Mouse (Mus musculus) heart, adult 18-20 months (tissue): Measurements from ENCODE around the gene 1500009C09Rik. TPM values are rescaled to one million over a fixed set of nuclear protein-coding genes. Genes with fewer than 3 reads are reported as not detected.
"Not testable (repeated sequence)": the region's sequence is repeated elsewhere in the genome, so short reads cannot be mapped to it uniquely, and the experiment has no call there.

Experiments
- DNase-seq, 2 experiments: peaks; one replicate each; pipeline ENCODE4 v3.0.0; 2021 to 2022; ENCODE audit warnings: mixed read lengths in 1 of 2
- total RNA-seq, 2 experiments: library from RNA; stranded (reverse); gene quantifications; 2 replicates each; pipeline ENCODE4 v1.2.3; 2021

The 1500009C09Rik gene
- total RNA-seq, 2 experiments from 2014 or later, result not detected

DNA sequence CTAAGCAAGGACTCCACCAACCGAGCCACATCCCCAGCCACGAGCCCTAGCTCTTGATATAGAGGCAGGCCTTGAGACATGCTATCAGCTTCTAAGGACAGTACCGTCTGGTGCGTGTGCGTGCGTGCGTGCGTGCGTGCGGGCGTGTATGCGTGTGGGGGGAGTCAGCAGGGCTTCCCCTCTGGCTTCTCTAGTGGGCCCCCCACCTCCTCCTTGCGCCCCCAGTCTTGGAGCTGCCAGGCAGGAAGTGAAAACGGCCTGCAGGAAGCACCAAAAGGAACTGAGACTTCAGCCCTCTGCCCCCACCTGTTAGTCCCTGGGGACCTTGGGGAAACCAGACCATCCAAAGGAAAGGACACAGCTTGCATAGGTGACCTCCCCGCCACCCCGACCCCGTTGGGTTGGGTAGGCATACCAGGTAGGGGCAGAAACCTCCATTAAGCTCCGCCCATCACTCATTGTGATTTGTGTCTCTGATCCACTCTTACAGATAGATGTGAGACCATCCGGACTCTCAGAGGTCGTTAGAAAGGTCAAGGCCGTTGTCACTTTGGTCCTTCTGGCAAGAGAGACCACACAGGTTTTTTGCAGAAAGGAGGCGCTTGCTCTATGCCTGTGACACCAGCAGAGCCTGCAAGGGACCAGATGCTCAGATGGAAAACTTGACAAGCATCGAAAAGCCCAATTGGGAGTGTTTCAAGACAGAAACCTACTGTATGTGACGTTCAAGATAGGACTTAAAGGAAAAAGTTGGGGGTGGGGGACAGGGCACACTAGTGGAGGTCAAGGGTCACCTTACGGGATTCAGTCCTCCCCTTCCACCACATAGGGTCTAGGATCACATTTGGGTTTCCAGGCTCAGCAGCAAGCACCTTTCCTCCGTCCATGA is 33.2 kb upstream of the 1500009C09Rik start:
- peak in 1 of 2 experiments; percentile 49 for DNase-seq

DNA sequence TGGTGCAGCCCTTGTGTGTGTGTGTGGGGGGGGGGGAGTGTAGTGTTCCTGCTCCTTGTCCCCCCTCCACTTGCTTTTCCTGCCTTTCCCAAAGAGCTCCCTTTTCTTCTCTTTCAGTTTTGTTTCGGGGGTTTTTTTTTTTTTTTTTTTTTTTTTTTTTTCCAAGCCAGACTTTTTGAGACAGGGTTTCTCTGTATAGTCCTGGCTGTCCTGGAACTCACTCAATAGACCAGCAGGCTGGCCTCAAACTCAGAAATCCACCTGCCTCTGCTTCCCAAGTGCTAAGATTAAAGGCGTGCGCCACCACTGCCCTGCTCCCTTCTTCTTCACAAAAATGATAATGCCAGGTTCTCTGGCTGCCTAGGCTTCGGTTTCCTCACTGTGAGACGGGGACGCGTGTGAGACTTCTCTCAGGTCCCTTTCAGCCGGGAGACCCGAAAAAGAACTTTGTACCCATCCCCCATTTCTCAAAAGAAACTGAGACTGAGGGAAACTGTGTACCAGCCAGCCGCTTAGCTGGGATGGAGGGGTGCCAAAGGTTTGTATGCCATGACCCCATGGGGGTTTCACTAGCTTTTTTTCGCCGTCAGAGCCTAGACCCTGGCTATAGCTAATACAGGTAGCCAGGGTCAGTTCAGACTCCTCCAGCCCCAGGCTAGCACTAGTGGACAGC is 32.1 kb upstream of the 1500009C09Rik start:
- no peak for DNase-seq

DNA sequence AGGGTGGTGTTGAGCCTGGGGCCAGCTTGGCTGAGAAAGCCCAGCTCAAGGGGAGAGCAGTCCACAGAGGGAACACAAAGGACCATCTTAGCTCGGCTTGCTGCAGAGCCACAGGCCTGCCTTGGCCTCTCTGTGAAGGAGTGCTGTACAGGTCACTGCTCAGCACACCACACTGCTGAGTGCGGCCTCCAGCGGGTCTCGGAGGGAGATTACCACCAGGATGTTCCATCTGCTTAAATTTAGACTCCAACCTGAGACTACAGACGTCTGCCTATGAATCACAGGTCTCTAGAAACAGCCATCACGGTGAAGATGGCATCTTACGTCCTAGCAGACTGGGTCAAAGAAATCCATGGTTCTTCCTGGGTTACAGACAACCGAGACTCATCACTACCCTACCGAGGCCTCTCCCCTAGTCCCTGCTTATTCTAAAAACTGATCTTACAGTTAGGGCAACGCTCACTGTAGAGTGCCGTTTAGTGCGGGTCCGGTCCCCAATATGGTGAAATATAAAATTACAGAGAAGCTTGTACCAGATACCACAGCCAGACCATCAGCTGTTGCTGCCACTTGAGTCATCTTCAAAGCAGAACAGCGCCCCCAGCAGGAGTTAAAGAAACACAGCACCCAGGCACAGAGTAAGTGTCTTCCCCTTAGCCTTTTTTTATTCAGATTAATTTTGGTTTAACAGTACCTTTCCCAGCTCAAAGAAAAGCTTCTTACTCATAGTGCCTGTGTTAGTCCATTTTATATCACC is 30.9 kb upstream of the 1500009C09Rik start:
- no peak for DNase-seq

DNA sequence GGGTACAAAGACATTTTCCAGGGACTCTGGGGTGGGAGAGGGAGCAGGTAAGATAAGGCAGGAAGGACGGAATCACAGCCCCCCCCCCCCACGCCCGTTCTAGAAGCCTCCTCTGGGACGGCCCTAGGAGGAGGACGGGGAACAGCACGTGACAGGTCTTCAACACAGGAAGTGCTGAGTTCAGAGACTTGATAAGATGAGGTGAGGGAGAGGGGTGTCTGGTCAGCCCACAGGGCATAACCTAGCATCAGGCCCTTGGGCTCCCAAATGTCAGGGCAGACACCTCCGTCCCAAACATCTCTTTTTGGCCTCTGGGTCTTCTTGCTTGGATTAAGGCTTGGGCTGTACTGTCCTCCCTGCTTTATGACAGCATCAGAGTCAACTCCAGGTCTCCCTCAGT is 28.9 kb upstream of the 1500009C09Rik start:
- DNase-seq, result no peak

DNA sequence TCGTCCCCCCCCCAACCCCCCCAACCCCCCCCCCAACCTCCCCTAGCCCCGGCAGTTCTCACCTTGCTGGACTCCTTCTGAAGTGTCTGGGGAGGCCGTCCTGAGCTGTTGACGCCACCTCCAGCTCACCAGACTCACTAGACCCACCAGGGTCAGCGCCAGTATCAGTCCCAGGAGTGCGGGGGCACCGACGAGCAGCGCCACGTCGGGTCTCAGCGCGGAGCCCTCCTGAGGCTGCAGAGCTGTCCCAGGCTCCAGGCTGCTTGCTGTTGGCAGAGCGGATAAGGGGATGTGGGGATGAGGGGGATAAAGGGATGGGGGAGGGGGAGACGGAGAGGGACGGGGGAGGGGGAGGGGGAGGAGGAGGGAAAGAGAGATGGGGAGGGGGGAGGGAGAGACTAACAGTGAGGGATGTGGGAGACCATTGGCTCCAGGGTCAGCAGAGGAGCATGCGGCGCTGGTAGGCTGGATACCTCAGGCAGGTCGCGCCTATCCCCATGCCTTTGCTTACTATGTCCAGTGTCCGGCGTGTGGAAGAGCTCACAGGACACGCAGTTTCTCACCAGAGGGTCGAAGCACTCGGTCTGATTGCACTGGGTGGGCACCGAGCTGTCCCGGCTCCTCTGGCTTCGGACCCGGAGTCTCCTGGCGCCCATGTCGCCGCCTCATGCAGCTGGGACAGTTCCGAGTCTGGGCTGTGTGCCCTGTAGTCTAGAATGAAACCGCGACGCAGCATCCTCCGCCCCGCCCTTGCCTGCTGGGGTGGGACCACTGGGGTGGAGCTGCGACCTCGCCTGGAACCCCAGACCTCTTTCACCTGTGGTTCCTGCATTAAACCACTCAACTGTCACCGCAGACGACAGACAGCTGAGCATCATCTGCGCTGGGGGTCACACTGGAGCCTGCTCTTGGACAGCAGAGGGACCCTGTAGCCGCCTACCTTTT is 28.3 kb upstream of the 1500009C09Rik start, which contains the start of gene Tnfrsf13c:
Gene Tnfrsf13c, minus strand, starts transcription at position 713 of the 945 bp plus-strand sequence.
- peak; percentile 50 to 60 for DNase-seq

DNA sequence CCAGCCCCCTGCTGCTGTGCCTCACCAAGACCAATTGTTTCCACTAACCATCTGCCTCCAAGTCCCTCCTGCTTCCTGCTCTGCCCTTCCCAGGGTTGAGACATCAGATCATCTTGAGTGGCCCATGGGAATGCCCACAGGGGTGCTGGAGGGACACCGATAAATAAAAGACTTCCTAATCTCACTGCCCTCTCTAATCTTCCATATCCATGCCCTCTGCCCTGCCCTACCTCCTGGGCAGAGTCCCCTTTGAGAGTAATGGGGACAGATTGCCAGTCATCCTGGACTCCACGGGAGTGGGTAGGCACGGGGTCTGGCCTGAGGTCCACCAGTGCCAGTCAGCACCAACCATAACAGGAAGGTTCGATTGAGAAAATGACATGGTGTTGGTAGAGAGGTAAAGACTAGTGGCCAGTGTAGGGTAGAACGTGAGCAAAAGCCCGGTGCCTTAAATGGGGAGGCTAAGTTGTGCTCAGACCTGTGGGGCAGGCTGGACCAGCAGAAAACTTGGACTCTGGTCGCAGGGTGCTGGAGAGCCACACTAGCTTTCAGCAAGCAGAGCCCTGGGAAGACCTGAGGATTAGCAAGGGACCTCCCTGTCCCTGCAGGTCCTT is 27.5 kb upstream of the 1500009C09Rik start:
- DNase-seq, result no peak

DNA sequence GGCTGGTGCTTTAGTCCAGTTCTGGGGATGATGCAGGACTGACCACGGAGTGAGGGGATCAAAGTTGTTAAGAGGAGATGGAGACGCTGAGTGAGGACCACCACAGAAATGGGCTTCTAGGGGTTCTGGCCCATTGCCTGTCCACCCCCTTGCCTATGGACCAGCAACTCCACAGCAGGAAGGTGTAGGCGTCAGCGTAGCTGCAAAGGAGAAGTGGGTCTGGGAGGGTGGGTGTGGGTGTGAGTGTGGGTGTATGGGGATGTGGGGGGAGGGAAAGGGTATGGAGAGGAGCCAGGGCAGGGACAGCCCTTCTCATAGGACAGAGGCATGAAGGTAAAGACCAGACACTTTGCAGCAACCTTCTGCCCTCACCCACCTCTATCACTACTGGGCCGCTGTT is 26.4 kb upstream of the 1500009C09Rik start:
- DNase-seq, result no peak

DNA sequence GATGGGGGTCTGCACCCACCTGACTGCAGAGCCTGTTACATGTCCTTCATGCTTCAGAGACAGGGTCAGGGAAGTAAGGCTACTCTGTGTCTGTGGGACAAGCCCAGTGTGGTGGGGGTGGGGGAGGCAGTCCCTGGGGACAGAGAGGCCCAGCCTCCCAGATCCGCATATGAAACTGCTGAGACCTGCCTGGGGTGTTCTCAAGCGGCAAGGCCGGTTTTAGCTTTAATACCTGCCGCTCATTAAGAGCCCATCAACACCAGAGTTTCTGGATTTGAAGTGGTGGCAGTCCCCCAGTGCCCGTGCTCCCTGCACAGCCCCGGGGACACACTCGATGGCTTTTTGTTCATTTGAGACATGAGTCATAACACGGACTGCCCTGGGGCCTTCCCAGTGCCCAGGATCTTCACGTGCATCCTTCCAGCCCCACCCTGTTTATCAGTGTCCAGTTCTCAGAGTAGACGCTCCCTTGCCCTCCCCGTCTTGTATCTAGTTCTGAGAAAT is 22.6 kb upstream of the 1500009C09Rik start:
- DNase-seq, result no peak

DNA sequence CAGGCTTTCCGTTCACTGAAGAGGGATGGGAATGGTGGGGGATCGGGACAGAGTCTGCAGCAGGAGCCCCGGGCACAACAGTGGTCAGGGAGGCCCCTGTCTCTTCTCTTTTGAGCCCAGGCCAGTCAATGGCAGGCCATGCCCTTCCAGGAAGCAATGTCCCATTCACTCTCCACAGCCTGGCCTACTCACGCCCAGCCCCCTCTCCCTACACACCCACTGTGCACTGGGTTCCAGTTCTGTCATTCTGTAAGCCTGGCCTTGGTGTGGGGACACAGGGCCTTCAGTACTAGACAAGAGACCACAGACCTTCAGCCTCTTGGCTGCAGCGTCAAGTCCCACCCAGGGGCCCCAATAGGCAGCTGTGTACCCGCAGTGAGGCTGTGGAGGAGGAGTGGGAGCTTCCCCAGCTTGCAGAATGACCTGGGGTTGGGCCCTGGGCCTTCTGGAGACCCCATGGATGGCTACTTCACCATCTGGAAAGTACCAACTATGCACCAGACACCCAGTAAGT is 22.0 kb upstream of the 1500009C09Rik start:
- no peak for DNase-seq

DNA sequence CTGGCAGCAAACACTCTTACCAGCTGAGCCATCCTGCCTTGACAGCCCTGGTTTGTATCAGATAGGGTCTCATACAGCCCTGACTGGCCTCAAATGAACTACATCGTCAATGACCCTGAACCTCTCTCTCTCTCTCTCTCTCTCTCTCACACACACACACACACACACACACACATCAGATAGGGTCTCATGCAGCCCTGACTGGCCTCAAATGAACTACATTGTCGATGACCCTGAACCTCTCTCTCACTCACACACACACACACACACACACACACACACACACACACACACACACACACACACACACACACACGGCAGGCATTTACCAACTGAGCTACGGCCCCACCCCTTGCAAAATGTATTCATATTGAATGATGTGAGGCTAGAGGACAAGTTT is 21.1 kb upstream of the 1500009C09Rik start:
- no peak for DNase-seq

DNA sequence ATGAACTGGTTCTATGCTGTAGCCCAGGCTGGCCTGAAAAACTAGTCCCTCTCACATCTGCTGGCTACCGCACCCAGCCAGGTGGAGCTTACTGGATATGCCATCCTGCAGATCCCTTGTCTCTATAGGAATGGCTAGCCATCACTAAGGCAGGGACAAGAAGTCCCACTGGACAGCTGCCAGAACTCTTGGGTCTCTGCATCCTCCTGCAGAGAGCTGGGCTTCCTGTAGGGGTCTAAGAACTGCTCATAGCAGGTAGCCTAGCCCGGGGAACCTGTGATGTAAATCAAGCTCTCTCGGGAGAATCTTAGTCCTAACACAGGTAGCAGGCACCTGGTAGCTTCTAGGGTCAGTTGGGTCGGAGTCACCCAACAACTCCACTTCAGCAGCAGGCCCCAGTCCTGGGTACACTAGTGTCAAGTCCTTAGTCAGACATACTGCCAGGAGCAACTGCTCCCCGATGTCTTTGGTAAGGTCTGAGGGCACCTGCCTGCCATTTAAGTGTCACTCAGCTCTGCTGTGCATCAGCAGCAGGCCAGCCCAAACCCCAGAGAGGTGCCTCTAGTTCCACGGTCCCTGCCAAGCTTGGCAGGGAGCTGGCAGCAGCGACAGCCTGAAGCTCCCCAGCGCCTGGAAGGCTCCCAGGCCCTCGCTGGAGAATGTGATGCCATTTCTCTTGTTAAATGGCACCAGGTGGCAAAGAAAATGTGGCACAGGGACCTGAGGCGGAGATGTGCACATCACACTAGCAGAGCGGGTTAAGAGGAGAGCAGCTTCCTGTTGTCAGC is 20.4 kb upstream of the 1500009C09Rik start:
- peak; percentile 28 to 49 for DNase-seq

DNA sequence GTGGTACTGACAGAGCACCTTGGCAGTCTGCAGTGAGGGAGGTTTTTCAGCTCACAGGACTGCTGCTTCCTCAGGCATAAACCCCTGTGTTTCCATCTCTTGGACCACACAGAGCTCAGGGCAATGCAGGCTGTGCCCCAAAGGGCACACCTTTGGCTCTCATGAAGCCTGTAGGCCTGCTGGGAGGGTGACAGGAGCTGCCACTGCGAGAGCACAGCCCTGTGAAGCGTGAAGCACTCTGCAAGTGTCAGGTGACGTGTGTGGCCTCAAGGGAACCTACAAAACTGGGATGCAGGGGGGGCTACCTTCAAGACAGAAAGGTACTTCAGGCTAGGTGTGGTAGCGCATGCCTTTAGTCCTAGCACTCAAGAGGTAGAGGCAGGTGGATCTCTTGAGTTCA is 19.5 kb upstream of the 1500009C09Rik start:
- DNase-seq, result no peak

DNA sequence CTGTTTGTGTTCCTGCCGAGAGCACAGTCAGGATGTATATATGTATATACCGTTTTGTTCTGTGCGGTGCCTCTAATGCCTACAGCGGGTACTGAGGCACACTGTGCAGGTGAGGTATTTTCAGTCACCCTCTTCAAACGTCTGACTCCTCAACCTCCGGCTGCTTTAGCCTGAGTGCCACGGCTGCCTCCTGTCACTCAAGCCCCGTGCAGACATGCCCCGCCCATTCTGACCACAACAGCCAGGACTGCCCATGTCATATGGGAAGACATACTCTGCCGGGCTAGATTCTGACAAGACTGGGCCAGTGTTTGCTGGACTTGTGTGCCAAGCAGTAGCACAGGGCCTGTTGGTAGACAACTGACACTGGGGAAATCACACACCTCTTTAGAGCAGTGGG is 16.5 kb upstream of the 1500009C09Rik start:
- DNase-seq, result no peak

DNA sequence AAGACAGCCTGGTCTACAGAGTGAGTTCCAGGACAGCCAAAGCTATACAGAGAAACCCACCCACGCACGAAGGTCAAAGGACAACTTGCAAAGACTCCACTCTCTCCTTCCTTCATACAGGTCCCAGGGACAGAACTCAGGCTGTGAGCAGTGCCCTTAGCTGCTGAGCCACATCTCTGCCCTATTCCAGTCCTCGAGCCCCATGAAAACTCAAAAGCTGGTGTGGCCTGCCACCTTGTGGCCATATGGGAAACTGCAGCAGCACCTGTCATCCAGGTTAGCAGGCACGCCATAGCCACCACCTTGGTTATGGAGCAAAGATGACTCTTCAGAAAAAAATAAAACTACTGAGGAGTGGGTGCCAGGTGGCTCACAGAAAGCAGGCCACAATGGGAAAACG is 15.6 kb upstream of the 1500009C09Rik start:
- DNase-seq, result peak; percentile 81 to 92

DNA sequence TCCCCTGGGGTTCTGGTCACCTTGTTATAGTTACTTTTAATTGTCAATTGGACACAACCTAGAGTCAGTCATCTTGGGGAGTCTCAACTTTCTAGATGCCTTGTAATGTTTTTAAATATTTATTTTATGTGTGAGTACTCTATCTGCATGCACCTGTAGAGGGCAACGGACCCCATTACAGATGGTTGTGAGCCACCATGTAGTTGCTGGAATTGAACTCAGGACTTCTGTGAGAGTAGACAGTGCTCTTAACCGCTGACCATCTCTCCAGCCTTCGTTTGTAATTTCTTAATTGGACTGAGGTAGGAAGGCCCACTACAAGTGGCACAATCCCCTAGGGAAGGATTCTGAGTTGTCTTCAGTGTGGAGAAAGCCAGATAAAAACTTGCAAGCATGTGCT is 8.9 kb upstream of the 1500009C09Rik start:
- no peak for DNase-seq

DNA sequence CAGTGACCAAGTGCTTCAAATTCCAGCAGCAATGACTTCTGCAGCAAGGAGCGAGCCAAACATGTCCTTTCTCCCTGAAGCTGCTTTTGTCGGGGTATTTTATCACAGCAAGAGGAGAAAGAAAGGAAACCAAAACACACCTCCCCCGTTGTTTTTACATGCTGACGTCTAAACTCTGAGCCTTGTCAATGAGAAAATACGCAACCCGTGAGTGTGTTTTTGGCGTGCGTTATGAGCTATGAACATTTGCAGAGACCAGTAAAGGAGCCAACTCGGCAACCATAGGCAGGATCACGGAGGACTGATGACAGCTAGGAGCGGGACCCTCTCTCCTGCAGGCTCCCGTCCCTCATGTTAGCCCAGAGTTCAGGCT is 8.5 kb upstream of the 1500009C09Rik start:
- DNase-seq, result no peak

DNA sequence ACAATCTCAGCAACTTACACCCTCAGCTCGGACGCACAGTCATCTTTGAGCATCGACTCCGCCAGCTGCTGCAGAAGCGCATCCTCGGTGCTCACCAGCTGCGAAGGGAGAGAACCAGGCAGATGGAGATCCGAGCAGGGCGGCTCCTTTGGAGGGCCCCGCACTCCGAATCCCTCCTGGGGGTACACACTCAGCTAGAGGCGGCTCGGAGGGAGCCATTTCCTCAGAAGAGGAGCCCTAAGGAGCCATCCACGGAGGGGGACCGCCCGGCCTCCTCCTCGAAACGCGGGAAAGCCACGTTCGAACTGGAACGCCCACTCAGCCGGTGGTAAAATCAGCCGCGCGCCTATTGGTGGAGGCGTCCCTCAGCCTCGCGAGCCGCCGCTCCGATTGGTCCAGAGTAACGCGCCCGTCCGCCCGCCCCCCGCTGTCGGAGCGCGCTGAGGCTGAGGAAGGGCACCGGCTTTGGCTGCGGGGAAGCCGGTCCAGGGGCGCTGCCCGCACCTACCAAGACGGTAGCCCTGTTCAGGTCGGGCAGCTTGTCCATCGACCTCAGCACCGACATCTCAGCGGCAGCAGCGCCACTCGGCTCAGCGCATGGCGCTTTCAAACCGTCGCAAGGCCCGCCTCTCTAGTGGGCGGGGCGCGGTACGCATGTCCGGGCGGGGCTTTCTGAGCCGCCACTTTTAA is 7.9 kb upstream of the 1500009C09Rik start, which contains the start of gene Cenpm:
Gene Cenpm, minus strand, starts transcription at position 634 of the 690 bp plus-strand sequence.
- peak; percentile 94 to 96 for DNase-seq

DNA sequence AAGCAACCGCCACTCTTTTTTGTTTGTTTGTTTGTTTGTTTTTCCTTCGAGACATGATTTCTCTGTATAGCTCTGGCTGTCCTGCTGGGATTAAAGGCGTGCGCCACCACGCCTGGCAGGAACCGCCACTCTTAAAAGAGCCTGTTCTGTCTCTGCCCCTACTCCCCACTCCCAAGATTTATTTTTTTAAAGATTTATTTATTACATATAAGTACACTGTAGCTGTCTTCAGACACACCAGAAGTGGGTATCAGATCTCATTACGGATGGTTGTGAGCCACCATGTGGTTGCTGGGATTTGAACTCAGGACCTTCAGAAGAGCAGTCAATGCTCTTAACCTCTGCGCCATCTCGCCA is 7.4 kb upstream of the 1500009C09Rik start:
- DNase-seq, result not testable (repeated sequence)

DNA sequence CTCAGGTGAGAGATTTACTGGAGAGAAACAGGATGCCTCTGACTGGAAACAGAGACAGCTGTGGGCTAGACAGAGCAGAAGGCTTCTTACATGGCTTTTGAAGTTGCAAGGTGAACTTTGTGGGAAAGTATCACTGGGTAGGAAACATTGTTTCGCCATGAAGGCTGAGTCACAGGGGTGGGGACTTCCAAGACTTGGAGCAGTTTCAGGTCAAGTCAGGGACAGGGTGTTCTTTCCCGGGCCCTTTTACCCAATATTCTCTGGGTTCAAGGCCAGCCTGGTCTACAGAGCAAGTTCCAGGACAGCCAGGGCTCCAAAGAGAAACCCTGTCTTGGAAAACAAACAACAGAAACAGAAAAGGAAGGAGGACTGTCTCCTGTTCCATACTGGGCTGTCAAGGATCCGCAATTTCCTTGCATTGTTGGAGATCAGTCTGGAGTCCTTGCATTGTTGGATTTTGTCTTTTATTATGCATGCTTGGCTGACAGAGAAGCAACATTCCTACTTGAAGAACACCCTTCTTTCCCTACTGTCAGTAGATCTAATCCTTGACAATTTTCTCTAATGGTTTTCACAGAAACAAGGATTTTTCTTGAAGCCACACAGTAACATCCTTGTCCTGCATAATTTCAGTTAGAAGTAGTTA is 4.9 kb upstream of the 1500009C09Rik start:
- DNase-seq, result no peak
